Mouse (Mus musculus): ENCODE data around the gene Fktn.

DNA sequence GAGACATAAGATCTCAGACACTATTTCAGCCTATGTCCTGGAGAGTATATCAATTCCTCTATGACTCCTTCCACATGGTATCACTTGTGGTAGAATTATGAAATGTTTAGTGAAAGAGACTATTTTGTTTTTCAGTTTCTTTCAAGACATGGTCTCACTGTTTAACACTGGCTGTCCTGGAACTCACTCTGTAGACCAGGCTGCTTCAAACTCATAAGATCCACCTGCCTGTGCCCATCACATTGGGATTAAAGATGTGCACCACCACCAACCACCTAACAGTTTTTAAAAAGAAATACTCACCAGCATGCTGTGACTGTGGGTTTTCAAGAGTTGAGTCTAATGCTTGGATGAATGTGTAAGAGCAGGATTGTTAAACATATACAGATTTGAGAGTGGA, 43.2 kb downstream of the Fktn start:
- TF ChIP-seq CTCF (IDR thresholded peaks at IDR 0.05; ENCODE audit: low read depth) (no peak), EP300 (IDR thresholded peaks at IDR 0.05; ENCODE audit: low read depth) (no peak)
